Mouse (Mus musculus) hindbrain, embryonic 10.5 days (tissue): Measurements from ENCODE around the gene Gm37240. TPM values are rescaled to one million over a fixed set of nuclear protein-coding genes. Genes with fewer than 3 reads are reported as not detected.

ENCODE experiments used
- DNase-seq: peaks from one replicate; pipeline ENCODE4 v3.0.0-alpha.2; 2017; ENCODE audit warnings: low spot score
- H3K27ac ChIP-seq: fragments of 300-500 bp; sonication (generic); 2 replicates; pipeline ENCODE4 v1.5.1; 2016; ENCODE audit warnings: mild to moderate bottlenecking, moderate library complexity
- H3K27me3 ChIP-seq: fragments of 300-500 bp; sonication (generic); 2 replicates; pipeline ENCODE4 v1.6.1; 2016; ENCODE audit warnings: mild to moderate bottlenecking; ENCODE audit not compliant: poor library complexity, insufficient read depth, severe bottlenecking
- H3K36me3 ChIP-seq: fragments of 300-500 bp; sonication (generic); 2 replicates; pipeline ENCODE4 v1.6.1; 2016; ENCODE audit warnings: mild to moderate bottlenecking, moderate library complexity
- H3K4me1 ChIP-seq: fragments of 300-500 bp; sonication (generic); replicated peaks from 2 replicates; pipeline ENCODE4 v1.6.1; 2016; ENCODE audit warnings: mild to moderate bottlenecking
- H3K4me3 ChIP-seq: fragments of 300-500 bp; sonication (generic); 2 replicates; pipeline ENCODE4 v1.5.1; 2016; ENCODE audit warnings: mild to moderate bottlenecking, moderate library complexity
- H3K9me3 ChIP-seq: fragments of 300-500 bp; sonication (generic); 2 replicates; pipeline ENCODE4 v1.6.1; 2016; ENCODE audit warnings: mild to moderate bottlenecking, moderate library complexity
- WGBS: fragments of 180-500 bp; shearing (Covaris S2); methylation state at CpG from one replicate; pipeline ENCODE4 v1.1.7; 2016; 5-methylcytosine and 5-hydroxymethylcytosine counted together
- polyA plus RNA-seq: library from polyadenylated mRNA; unstranded; fragments of >200 nt; fragmentation: Nextera tagmentation; extraction: Ambion mirVana; gene quantifications from 2 replicates; pipeline ENCODE4 v1.2.1, GENCODE M21; 2016

Gene Gm37240
- polyA plus RNA-seq, 1 experiment from 2014 or later, result 1.4 TPM

DNA sequence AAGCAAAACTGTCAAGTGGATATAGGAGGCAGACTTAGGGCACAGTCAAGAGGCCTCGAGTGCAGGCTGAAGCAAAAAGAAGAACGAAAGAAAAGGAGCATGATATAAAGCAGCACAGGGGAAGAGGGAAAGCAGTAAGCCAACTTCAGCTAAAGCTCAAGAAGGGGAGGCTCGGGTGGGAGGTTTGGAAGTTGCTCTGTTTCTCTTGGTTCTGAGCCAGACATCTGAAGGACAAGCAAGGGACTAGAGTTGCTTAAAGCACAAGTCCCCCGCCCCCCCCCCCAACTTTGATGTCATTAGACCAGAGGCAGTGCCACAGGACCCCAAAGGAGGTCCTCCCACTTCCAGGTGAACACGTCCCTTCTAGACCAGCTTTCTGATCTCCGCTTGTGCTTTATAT is 433.3 kb downstream of the Gm37240 start:
- no peak overlapping the region for H3K27ac ChIP-seq
- no peaks in the 10 kb centered on the region for H3K9me3 ChIP-seq
- WGBS, result 88% methylated on average over 6 of the region's 6 CpGs
- H3K4me1 ChIP-seq, result no peaks in the 10 kb centered on the region
- H3K36me3 ChIP-seq, result no peaks in the 10 kb centered on the region
- no peak overlapping the region for H3K4me3 ChIP-seq
- no peak for DNase-seq
- H3K27me3 ChIP-seq, result no peaks in the 10 kb centered on the region

DNA sequence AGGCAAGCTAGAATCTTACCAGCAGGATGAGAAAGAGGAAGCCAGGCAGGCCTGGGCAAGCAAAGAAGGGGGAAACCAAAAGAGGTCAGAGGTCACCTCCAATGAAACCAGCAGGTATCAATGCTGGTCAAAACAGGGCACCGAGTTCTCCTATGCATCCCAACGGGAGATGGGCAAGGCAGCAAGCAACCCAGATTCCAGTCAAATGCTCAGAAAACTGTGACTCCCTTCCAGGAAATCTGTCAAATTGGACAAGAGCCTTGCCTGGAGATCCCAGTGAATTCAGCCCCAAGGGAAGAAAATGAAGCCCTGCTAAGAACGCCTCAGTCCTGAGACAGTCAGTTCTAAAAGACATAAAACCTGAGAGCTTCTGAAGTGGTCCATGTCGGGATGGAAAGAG is 437.9 kb downstream of the Gm37240 start:
- Histone ChIP-seq H3K36me3 (no peaks in the 10 kb centered on the region), H3K4me1 (0 out of 2 replicates have a peak, but pooled peaks cover 8% of the 10 kb centered on the region), H3K27me3 (no peaks in the 10 kb centered on the region), H3K9me3 (no peaks in the 10 kb centered on the region), H3K4me3 (no peak overlapping the region), H3K27ac (no peak overlapping the region)
- no peak for DNase-seq
- WGBS, result 67% methylated on average over 4 of the region's 4 CpGs

GRCm38 (mm10) chr3:85442781-85443180 is 444.5 kb downstream of the Gm37240 start:
- Histone ChIP-seq H3K36me3 (no peaks in the 10 kb centered on the region), H3K4me1 (0 out of 2 replicates have a peak, but pooled peaks cover 8% of the 10 kb centered on the region), H3K4me3 (no peak overlapping the region), H3K27ac (no peak overlapping the region), H3K9me3 (no peaks in the 10 kb centered on the region), H3K27me3 (no peaks in the 10 kb centered on the region)
- DNase-seq, result no peak
- 95% methylated on average over 5 of the region's 5 CpGs for WGBS

GRCm38 (mm10) chr3:85442261-85442660 is 445.1 kb downstream of the Gm37240 start:
- Histone ChIP-seq H3K27ac (no peak overlapping the region), H3K36me3 (no peaks in the 10 kb centered on the region), H3K4me1 (0 out of 2 replicates have a peak, but pooled peaks cover 8% of the 10 kb centered on the region), H3K9me3 (no peaks in the 10 kb centered on the region), H3K27me3 (no peaks in the 10 kb centered on the region), H3K4me3 (no peak overlapping the region)
- no peak for DNase-seq
- 93% methylated on average over 8 of the region's 8 CpGs for WGBS

DNA sequence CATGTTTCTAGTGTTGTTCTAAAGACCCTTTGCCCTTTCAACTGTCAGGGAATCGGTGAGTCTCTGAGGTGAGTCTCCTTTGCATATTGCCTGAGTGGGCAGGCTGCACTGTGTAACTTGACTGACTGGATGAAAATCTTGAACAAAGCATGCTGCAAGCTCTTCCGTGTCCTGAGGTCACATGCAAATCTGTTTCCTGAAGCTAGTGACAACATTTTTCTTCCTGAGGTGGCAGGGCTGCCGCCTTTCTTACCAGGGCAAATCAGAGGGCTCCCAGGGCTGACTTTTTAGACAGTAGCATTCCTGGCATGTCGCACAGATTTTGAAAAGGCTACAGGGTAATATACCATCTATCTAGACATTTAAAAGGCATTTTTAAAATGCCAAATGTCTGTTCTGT is 451.9 kb downstream of the Gm37240 start:
- WGBS, result 55% methylated on average over 4 of the region's 4 CpGs
- H3K27me3 ChIP-seq, result no peaks in the 10 kb centered on the region
- H3K27ac ChIP-seq, result no peak overlapping the region
- no peak for DNase-seq
- no peaks in the 10 kb centered on the region for H3K9me3 ChIP-seq
- 0 out of 2 replicates have a peak, but pooled peaks cover 7% of the 10 kb centered on the region for H3K4me1 ChIP-seq
- H3K36me3 ChIP-seq, result no peaks in the 10 kb centered on the region
- no peak overlapping the region for H3K4me3 ChIP-seq

- H3K27me3 ChIP-seq, result no peaks in the 10 kb centered on the region
- H3K4me3 ChIP-seq, result no peak overlapping the region
- H3K36me3 ChIP-seq, result no peaks in the 10 kb centered on the region
- no peak for DNase-seq
- WGBS, result 92% methylated on average over 4 of the region's 4 CpGs
- H3K27ac ChIP-seq, result no peak overlapping the region
- H3K4me1 ChIP-seq, result 0 out of 2 replicates have a peak, but pooled peaks cover 7% of the 10 kb centered on the region
- no peaks in the 10 kb centered on the region for H3K9me3 ChIP-seq
These were observed 456.1 kb downstream of the Gm37240 start for GRCm38 (mm10) chr3:85431208-85431607.

GRCm38 (mm10) chr3:85423376-85423997 is 463.8 kb downstream of the Gm37240 start:
- Histone ChIP-seq H3K4me1 (no peaks in the 10 kb centered on the region), H3K9me3 (no peaks in the 10 kb centered on the region), H3K27me3 (no peaks in the 10 kb centered on the region), H3K4me3 (no peak overlapping the region), H3K27ac (no peak overlapping the region), H3K36me3 (no peaks in the 10 kb centered on the region)
- WGBS, result 77% methylated on average over 5 of the region's 5 CpGs
- DNase-seq, result no peak

DNA sequence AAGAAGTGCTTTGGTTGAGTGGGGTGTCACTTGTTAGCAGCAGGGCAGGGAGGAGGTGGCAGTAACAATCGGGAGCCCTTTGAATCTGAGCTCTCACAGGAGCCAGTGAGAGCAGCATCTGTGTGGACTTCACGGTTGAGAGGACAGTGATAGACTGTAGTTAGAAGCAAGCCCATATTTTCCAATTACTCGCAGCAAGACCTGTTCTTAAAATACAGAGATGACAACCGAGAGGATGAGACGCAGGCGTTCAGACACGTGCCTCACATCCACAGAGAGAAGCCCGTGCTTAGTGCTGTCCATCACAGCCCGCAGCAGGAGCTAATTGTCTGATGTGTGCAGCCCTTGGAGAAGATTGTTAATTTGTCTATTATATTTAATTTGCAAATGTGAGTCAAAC is 465.9 kb downstream of the Gm37240 start:
- no peak for DNase-seq
- no peak overlapping the region for H3K27ac ChIP-seq
- H3K4me3 ChIP-seq, result no peak overlapping the region
- no peaks in the 10 kb centered on the region for H3K36me3 ChIP-seq
- no peaks in the 10 kb centered on the region for H3K4me1 ChIP-seq
- WGBS, result 89% methylated on average over 9 of the region's 9 CpGs
- H3K27me3 ChIP-seq, result no peaks in the 10 kb centered on the region
- no peaks in the 10 kb centered on the region for H3K9me3 ChIP-seq

DNA sequence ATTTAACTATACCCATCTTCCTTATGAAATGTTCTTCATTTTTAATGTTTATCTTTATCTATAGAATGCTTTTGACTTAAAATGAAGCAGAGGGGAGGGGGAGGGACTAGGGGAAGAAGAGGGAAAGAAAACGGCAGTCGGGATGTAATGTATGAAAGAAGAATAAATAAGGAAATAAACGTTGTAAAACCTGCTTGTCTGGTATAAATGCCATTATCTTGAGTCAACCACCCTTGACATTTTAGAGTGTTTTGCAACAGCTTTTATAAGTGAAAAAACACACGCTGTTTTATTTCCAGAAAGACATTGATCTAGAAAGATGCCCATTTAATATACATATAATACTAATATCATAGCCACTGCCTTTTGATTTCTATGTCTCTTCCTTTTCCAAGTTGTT is 469.7 kb downstream of the Gm37240 start:
- no peaks in the 10 kb centered on the region for H3K36me3 ChIP-seq
- H3K4me1 ChIP-seq, result no peaks in the 10 kb centered on the region
- no peak overlapping the region for H3K4me3 ChIP-seq
- H3K27ac ChIP-seq, result no peak overlapping the region
- no peaks in the 10 kb centered on the region for H3K27me3 ChIP-seq
- DNase-seq, result no peak
- 88% methylated on average over 4 of the region's 4 CpGs for WGBS
- no peaks in the 10 kb centered on the region for H3K9me3 ChIP-seq

DNA sequence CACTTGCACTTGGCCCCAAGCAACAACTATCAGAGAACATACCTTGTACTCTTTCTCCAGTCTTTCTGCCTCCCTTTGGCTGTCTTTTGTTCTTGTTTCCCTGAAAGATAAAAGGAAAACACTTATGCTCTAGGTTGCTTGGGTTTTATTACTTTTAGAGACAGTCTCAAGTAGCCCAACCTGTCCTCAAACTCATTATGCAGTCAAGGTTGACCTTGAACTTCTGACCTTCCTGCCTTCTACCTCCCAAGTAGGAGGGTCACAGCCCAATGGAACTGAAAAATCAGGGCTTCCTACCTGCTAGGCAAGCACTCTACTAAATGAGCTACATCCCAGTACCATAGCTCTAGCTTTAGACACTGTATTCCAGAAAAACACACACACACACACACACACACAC is 488.5 kb downstream of the Gm37240 start:
- H3K4me3 ChIP-seq, result no peak overlapping the region
- H3K36me3 ChIP-seq, result no peaks in the 10 kb centered on the region
- peaks cover 14% of the 10 kb centered on the region for H3K9me3 ChIP-seq
- no peak overlapping the region for H3K27ac ChIP-seq
- H3K4me1 ChIP-seq, result no peaks in the 10 kb centered on the region
- DNase-seq, result no peak
- H3K27me3 ChIP-seq, result no peaks in the 10 kb centered on the region

DNA sequence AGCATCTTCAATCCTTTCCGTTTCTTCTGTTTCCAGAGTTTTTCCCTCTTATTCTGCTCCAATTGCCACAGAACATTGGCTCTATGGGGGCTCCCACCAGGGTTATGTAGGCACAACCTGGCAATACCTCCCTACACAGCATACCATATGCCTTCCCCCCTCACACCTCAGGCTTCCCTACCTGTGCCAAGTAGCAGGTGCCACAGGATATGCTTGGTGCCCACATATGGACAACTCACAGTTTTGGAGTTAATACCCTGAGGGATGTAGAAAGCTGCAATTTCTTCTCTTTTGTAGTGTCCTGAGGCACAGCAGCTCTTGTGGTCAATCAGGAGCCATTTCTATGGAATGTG is 488.9 kb downstream of the Gm37240 start:
- Histone ChIP-seq H3K4me1 (no peaks in the 10 kb centered on the region), H3K36me3 (no peaks in the 10 kb centered on the region), H3K27ac (no peak overlapping the region), H3K4me3 (no peak overlapping the region), H3K9me3 (peaks cover 14% of the 10 kb centered on the region), H3K27me3 (no peaks in the 10 kb centered on the region)
- DNase-seq, result no peak
- 89% methylated on average over 1 of the region's 1 CpGs for WGBS

GRCm38 (mm10) chr3:85397816-85398482 is 489.4 kb downstream of the Gm37240 start:
- no peaks in the 10 kb centered on the region for H3K4me1 ChIP-seq

GRCm38 (mm10) chr3:85393395-85393794 is 493.9 kb downstream of the Gm37240 start:
- Histone ChIP-seq H3K27me3 (no peaks in the 10 kb centered on the region), H3K27ac (no peak overlapping the region), H3K4me3 (no peak overlapping the region), H3K4me1 (no peaks in the 10 kb centered on the region), H3K36me3 (no peaks in the 10 kb centered on the region), H3K9me3 (peaks cover 14% of the 10 kb centered on the region)
- DNase-seq, result no peak
- 93% methylated on average over 3 of the region's 3 CpGs for WGBS

More at GRCm38 (mm10) chr3:85397816-85398482, 489.4 kb downstream of the Gm37240 start:
- Histone ChIP-seq H3K4me3 (no peak overlapping the region), H3K27ac (no peak overlapping the region), H3K9me3 (peaks cover 14% of the 10 kb centered on the region), H3K27me3 (no peaks in the 10 kb centered on the region), H3K36me3 (no peaks in the 10 kb centered on the region)
- no peak for DNase-seq
